Mouse (Mus musculus): ENCODE data around the gene Pip5kl1. TPM values are rescaled to one million over a fixed set of nuclear protein-coding genes. Genes with fewer than 3 reads are reported as not detected.

The Pip5kl1 gene
- not detected for polyA plus RNA-seq (2017; shearing (Covaris generic))

DNA sequence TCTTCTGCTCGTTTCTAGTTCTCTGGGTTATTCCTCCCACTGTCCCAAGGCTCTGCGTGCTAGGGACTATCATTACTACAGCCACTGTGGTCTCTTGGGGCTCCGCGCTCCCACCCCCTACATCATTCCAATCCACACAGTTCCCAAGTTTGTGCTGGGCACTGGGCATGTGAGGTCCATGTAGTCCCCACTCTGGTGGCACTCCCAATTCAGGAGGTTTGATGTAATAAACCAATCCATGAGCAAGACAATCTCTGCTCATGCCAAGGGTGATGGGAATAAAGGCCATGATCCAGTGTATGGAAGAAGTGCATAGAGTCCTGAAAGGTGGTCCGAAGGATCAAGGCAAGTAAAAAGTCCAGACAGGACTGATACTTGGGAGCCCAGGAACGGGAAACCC is at the start of gene Pip5kl1:
TSS of gene Pip5kl1 (plus strand) at position 301 of the 400 bp plus-strand sequence.
- ATAC-seq, result no peak

DNA sequence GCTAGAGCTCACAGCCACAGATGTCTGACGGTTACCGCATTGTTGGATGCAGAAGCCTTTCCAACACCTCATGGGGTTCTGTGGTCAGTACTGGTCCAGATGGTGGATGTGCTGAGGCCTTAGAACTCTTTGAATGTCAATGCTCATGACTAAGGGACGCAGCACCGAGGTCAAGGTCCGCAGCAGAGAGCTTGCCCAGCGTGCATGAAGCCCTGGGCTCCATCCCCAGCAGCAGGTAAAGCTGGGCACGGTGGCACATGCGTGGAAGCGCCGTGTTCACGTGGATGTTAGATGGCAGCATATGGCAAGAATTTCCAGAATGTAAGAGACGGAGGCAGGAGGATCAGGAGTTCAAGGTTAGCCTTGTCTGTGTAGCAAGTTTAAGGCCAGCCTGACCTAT is 48.8 kb upstream of the Pip5kl1 start:
- no peak for ATAC-seq

DNA sequence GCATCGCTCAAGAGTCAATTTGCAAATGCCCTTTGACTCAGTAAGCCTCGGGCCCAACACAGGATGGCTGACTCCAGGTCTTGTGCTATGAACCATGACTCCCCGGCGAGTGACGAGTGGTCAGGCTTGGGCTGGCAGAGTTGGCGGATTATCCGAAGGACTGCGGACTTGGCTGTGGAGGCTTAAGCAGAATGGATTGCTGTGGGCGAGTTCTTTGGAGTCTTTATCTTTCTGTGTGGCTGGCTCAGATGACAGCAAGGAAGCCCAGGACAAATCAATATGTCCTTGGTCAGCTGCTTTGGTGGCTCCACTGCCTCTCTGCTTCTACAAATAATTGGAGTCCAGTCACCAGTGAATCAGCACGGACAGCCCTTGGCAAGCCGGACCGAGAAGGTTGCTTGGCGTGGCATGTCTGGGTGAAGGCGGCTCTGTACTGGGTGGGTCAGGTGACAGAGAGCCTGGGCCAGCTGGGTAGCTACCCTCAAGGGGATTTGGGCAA is 47.1 kb upstream of the Pip5kl1 start:
- no peak for ATAC-seq

DNA sequence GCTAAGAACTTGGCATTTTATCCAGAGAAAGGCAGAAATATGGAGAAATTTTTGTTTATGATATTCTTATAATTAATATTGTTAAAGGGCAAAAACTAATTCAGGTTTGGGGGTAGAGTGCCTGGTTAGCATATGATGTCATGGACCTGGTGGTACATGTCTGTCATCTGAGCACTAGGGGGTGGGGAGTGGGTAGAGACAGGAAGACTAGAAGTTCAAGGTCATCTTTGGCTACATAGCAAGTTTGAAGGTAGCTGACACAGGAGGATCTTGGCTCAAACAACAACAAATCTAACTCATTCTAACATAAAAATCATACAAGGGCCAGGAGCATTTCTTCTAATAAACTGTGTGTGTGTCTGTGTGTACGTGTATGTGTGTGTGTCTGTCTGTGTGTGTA is 46.3 kb upstream of the Pip5kl1 start:
- no peak for ATAC-seq

DNA sequence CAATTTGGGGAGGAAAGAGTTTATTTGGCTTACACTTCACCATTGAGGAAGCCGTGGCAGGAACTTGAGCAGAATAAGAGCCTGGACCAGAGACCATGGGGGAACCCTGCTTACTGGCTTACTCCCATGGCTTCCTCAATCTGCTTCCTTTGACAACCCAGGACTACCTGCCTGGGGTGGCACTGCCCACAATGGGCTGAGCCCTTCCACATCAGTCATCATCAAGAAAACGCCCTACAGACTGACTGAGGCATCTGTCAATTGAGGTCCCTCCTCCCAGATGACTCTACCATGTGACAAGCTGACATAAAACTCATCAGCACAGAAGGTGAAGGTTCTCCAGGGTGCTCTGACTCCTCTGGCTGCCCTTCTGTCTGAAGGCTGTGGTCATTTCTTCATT is 44.1 kb upstream of the Pip5kl1 start:
- ATAC-seq, result no peak

DNA sequence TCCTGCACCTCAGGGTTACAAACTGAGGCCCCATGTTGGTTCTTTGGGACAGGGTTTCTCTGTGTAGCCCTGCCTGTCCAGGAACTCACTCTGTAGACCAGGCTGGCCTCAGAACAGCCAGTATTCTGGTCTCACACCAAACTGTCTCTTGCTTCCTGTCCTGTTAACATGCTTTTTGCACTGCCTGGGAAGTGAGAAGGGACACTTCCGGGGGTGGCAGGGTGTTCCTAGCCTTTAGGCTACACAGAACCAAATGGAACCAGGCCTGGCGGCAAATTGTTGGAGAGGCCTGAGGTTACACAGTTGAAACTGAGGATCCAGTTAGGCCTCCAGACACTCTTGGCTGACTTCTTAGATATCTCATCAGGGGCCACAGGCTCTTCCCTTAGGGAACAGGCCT is 41.4 kb upstream of the Pip5kl1 start:
- ATAC-seq, result no peak

DNA sequence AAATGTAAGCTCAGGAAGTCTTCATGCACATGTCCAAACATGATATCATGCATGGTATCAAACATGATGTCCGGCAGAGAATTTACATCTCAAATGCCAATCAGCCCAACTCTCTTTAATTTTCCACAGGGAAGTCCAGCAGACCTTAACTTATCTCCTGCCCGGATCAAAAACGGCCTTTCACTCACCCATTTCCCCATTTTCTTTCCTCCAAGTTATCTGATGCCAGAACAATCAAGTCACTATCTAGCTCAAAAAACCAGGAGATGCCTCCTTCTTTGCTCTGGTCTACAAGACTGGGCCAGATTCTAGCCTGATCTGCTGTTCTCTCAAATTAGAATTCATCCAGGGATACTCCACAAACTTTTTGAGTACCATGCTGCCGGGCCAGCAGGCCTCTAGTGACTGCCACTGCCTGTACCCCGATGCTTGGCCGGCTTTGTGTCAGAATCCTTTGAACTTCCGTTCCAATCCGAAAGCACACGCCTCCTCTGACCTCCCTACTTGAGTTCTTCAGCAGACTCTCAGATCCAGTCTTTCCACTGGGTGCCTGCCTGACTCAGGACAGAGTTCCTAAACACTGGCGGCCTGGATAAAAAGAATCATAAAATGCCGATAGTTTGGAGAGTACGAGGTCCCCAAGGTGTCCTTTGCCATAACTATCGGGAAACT is 40.4 kb upstream of the Pip5kl1 start:
- no peak for ATAC-seq

DNA sequence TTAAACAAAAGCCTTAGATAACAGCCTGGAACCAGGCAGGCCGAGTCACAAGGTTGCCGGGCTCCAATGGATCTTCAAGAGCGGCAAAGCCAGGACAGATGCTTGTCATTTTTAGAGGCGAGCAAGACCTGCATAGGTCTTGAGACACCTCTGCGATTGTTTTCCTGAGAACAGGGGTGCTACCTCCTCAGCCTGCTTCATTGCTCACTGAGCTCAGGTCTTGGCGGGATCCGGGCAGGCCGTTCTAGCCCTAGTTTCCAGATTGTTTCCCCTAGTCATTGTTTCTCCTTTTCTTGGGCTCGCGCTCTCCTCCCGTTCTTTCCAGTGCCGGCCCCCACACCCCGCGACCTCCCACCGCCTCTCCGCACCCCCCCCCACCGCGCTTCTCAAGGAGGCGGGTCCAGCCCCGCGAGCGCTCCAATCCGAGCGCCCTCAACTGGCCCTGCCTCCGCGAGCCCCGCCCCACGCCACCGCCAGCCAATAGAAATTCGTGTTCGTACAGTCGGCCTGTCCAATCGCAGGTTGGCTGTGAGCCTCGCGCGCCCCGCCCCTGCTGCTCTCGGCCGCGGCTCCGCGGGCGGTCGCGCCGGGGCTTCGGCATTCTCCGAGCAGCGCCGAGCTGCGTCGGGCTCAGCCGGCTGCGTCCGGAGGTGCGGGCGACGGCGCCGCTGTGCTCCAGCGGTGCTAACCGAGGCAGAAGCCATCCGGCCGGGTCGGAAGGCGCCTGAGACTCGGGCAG is 39.7 kb upstream of the Pip5kl1 start, which contains the start of gene Fam102a:
TSS of gene Fam102a (plus strand) at position 600 of the 739 bp plus-strand sequence.
- peak; percentile 87 for ATAC-seq

DNA sequence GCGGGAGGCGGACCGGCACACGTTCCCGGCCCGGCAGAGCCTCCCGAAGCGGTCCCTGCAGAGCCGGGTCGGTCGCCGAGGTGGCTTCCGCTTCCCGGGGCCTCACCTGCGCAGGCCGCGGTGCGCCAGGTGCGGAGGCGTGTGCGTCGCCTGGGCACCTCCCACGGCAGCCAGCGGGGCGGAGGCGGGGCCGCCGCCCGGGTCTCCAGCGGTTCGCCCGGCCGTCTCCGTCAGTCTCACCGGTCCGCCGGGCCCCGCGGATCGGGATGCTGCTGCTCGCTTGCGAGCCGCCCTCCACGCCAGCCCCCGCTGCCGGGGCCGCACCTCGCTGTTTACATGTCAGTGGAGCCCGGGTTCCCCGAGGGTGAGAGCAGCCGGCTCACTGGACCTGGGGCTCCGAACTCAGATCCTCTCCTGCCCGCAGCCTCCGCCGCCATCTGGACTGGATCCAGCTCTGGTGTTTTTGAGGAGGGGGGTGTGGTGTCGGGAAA is 39.1 kb upstream of the Pip5kl1 start:
- peak; percentile 68 for ATAC-seq

DNA sequence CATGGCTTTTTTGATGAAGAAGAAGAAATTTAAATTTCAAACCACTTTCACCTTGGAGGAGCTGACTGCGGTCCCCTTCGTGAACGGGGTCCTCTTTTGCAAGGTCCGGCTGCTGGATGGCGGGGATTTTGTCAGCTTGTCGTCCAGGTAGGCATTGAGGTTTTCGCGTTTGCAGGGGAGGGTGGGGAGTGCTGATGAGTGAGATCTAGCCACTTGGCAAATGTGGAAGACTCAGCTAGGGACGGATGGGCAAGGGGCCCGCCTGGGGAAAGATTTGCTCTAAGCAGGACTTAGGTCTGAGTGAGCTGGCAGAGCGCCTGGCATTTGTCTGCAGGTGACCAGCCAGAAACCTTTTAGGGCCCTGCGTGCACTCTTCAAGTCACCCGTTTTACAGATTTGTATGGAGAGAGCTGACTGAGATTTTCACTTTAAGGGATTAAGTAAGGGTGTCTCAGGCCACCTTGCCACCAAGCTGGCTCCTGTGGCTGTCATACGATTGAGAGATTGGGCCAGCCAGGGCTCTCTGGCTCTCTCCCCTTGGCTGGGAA is 38.4 kb upstream of the Pip5kl1 start:
- no peak for ATAC-seq

DNA sequence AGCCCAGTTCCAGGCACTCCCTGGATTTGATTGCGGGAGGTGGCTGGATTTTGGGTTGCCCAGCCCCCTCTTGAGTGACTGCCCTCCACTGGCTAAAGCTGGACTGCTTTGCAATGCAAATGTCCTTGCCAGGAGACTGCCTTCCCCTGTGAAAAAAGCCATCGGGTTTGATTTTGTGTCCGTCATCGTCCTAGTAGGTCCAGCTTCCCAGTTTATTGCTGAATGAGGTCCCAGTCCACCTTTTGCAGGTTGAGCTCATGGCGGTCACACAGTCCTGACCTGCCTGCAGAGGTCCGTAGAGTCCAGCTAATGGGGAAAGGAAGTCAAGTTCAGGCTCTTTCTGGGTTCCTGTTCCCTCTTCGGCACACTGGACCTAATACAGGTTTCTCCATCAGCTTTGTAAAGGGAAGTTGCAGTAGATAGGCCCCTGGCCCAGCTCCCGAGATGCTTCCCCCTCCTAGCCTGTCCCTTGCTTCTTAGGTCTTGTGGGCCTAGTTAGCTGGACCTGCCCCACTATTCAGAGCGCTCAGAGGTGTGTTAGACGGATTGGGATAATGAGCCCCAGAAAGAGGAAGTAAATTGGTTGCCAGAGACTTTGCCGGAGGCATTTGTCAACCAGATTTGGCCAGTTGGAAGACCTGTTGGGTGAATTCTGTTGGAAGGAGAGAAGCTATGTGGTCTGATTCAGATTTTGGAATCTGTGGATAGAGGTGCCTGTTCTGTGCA is 37.8 kb upstream of the Pip5kl1 start:
- ATAC-seq, result no peak

DNA sequence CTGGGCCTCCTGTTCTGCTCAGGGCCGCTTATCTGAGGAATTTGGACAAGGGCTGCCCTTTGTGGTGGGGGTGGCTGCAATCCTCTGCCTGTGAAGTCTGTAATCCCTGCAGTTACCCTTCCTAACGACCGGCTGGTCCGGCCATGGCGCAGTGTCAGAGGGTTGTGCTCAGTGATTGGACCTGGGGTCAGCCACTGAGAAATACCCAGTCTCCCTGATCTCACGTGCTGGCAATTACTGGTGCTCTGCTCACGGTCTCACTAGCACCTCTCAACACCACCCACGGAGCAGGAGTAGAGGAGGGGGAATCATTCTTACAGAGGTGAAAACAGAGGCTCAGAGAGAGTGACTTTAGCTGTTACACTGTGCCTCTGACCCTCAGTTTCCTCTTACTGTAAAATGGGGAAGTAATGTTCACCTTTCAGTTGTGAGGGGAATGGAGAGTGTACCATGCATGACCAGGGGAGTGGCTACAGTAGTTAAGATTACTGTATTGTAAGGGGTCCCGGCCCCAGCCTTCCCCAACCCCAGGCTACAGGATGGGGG is 37.2 kb upstream of the Pip5kl1 start:
- no peak for ATAC-seq

DNA sequence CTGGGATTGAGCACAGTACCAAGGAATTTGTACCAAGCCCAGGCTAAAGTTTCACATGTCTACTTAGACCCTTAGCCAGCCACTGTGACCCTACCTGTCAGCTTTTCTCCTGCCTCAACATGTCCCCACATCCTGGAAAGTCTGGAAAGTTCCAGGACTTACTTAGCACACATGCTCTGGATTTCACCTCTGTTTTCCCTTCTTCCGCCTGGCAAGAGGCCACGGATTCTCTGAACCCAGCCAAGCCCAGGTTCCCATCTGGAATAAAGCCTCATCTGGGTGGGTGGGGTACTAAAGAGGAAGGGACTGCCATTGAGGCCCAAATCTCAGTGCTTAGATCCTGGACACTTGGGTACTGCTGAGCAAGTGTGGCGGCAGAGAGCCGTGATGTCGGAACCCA is 36.7 kb upstream of the Pip5kl1 start:
- no peak for ATAC-seq

DNA sequence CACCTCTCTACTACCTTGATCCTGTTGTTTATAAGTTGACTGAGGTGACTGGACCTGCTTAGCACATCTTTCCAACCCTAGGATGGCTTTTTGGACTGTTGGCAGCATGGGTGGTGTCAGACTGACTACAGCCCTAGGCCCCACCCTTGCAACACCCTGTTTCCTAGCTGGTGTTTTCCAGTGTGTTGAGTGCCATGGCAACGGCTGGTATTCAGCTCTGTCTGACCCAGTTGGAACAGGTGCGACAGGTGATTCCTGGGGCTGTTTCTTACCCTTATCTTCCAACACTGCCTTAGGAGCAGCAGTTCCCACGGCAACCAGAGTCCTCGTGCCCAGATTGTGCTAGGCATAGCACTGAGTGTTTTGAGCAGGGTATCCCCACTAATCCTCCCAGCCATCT is 36.1 kb upstream of the Pip5kl1 start:
- no peak for ATAC-seq

DNA sequence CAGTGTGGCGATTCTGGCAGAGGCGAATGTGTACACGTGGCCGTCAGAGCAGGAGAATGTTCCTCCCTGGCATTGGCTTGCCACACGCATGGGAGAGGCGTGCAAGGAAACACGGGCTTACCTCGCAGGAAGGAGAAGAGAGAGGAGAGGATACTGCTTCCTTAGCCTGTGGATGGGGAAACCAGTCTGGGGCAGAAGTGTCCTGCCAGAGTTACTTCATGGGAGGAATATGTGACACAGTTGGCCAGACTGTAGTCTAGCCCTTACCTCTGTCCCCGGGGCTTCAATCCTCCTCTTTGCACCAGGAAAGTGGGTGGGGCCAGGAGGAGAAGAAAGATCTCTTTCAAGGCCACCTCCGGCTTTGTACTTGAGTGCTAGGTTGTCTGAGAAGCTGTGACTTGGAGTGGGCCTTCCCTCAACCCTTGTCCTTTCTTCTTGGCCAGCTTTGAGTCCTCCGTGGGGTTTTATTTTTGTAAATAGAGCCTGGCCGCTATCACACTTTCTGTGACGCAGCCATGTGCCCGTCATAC is 35.1 kb upstream of the Pip5kl1 start:
- no peak for ATAC-seq

DNA sequence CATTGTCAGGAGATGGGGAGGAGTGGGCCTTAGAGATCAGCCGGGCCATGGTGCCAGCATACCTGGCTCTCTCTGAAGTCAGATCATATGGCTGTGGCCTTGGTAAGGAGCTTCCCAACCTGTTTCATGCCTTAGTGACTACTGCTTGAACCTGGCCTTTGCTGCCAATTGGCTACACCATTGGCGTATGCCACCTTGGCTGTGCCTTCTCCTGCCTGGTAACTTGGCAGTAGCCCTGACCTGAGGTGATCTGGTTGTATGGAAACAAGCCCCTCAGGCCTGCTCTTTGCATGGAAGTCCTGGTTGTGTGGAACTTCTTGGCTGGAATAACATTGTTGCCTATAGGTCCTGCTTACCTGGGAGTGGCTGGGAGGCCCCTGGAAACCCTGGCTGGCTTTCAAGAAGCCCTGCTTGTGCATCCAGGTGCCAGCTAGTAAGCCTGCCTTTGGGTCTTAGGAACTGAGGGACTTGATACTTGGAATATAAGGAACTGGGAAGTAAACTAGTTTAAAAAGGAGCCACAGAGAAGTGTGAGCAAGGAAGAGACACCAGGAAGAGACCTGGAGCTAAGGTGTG is 33.2 kb upstream of the Pip5kl1 start:
- no peak for ATAC-seq

DNA sequence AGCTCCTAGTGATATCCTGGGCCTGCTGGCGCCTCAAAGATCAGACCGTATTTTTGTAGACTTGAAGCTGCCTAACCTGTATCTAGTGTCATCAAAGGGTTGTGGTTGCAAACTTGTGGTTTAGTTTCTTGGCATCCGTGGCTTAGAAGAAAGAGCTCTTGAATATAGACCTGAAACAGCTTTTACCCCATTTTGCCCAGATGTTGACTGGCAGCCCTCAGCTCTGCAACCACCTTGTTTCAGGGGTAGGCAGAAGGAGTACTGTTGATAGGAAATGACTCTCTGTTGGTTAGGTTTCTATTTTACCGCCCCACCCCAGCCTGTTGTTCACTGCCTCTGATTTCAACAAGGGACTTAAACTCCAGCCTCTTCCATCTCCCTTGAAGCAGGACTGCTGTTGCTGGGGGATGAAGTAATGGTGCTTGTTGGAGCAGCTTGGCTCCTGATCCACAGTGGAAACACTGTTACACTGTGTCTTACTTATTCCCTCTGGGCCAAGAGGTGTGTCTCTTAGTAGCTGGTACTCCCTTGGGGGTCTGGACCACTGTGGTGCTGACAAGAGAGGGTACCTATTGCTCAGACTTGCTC is 32.5 kb upstream of the Pip5kl1 start:
- peak; percentile 88 for ATAC-seq

DNA sequence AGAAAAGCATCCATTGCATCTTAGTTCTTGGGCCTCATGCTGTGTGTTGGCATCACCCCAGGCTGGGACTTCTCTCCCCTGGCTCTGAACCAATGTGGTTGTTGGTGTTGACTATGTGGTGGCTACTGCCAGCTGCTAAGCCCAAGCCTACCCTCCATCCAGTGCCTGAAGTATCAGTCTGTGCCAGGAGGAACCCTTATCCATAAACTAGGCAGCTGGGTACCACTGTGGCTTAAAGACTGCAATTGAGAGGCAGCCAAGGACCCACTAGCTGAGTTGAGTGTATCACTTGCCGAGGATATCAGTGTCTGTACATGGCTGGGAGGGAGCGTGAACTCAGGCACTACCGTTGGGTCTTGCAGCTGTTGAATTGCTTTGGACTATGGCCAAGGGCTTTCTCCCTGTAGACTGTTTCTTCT is 31.6 kb upstream of the Pip5kl1 start:
- ATAC-seq, result no peak

DNA sequence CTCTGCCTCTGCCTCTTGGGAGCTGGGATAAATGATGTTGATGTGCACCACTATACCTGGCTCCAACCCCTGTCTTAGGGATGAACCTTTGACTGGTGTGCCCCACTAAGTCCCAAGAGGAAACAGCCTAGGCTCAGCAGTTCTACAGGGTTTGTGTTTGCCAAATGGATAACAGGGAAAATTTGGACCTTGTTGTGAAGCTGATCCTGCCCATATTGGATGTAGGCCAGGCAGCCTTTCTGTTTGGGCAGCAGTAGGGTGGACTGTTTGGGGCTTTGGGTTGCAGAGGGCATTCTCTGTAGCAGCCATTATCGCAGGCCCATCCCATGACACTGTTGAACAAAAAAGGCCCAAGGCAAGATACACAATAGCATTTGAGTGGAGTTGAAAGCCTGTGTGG is 27.6 kb upstream of the Pip5kl1 start:
- ATAC-seq, result no peak

DNA sequence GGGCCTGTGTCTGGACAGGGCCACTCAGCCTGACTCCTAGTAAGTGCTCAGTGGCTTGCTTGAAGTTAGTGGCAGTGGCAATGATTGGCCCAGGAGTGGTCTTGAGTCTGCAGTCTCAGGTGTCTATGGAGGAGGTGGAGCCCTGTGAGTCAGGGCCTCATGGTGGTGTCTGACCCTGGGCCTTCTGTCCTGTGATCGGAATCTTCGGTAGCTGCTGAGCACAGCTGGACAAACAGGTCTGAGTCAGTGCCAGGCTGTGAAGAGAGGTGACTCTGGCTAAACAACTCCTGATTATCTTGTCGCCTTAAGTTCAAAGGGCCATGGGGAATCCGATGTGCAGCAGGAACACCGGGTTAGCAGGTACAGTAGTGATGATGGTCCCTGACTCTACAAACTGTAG is 27.2 kb upstream of the Pip5kl1 start:
- ATAC-seq, result no peak

DNA sequence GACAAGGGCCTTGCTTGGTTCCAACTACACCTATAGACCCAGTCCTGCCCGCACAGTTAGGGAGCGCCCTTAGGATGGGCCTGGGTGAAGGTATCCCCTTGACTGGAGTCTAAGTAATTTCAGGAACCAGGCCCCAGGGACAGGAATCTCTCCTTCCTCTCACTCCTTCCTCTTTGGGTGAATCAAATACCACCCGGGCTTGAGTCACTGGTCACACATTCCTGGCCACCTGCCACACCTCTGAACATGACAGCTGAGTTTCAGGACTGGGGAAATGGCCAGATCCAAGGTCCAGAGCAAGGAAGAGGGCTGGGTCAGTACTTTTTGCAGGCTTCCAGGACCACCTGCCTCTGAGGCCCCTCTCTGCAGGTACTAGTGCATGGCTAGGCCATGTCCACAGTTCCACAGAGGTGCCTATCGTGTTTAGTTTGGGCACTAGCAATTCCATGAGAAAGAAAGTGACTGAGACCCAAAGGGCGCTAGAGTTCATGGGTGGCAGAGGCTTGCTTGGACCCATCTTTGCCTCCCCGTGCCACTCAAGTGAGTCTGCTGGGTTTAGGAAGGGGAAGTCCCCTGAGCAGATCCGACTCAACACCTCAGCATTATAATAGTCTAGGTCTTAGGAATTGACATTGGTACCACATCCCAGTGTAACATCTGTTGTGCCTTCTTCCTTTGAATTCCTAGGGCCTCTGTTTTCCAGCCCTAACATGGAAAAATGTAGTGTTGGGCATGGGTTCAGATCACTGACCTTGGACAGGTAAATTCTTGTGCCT is 26.4 kb upstream of the Pip5kl1 start:
- peak; percentile 70 for ATAC-seq

Data from CD4-positive, CD25-positive, alpha-beta regulatory T cell, adult 4 months (primary cell).